Mouse (Mus musculus) hindbrain, embryonic 10.5 days (tissue): ENCODE results near the gene Zfp775. TPM values are rescaled to one million over a fixed set of nuclear protein-coding genes. Genes with fewer than 3 reads are reported as not detected.

Source experiments
- DNase-seq: peaks from one replicate; pipeline ENCODE4 v3.0.0-alpha.2; 2017; ENCODE audit warnings: low spot score
- H3K27ac ChIP-seq: fragments of 300-500 bp; sonication (generic); 2 replicates; pipeline ENCODE4 v1.5.1; 2016; ENCODE audit warnings: mild to moderate bottlenecking, moderate library complexity
- H3K27me3 ChIP-seq: fragments of 300-500 bp; sonication (generic); 2 replicates; pipeline ENCODE4 v1.6.1; 2016; ENCODE audit warnings: mild to moderate bottlenecking; ENCODE audit not compliant: poor library complexity, insufficient read depth, severe bottlenecking
- H3K36me3 ChIP-seq: fragments of 300-500 bp; sonication (generic); 2 replicates; pipeline ENCODE4 v1.6.1; 2016; ENCODE audit warnings: mild to moderate bottlenecking, moderate library complexity
- H3K4me1 ChIP-seq: fragments of 300-500 bp; sonication (generic); replicated peaks from 2 replicates; pipeline ENCODE4 v1.6.1; 2016; ENCODE audit warnings: mild to moderate bottlenecking
- H3K4me3 ChIP-seq: fragments of 300-500 bp; sonication (generic); 2 replicates; pipeline ENCODE4 v1.5.1; 2016; ENCODE audit warnings: mild to moderate bottlenecking, moderate library complexity
- H3K9me3 ChIP-seq: fragments of 300-500 bp; sonication (generic); 2 replicates; pipeline ENCODE4 v1.6.1; 2016; ENCODE audit warnings: mild to moderate bottlenecking, moderate library complexity
- WGBS: fragments of 180-500 bp; shearing (Covaris S2); methylation state at CpG from one replicate; pipeline ENCODE4 v1.1.7; 2016; 5-methylcytosine and 5-hydroxymethylcytosine counted together
- polyA plus RNA-seq: library from polyadenylated mRNA; unstranded; fragments of >200 nt; fragmentation: Nextera tagmentation; extraction: Ambion mirVana; gene quantifications from 2 replicates; pipeline ENCODE4 v1.2.1, GENCODE M21; 2016

The Zfp775 gene
- polyA plus RNA-seq, 1 experiment from 2014 or later: 12.5 TPM

DNA sequence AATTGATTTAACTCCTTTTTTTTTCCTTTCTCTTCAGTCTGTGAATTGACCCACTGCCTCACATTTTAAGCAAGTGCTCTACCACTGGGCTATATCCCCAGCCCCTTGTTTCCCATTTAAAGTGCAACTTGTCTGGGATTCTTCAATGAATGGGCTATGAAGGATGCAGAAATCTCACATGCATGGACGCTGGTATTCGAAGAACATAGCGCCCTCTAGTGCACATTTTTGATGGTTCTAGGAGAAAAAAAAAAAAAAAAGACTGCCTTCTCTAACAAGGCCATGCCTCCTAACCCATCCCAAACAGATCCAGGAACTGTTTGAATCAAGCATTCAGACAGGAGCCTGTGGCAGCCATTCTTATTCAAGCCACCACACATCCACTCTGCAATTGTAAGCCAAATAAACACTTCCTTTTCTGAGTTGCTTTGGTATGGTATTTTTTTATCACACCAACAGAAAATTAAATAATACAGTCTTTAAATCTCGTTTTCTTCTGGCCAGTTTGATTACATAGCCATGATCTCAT lies 41.0 kb downstream of the Zfp775 start:
- 27% methylated on average over 4 of the region's 4 CpGs for WGBS
- H3K4me3 ChIP-seq: no peak overlapping the region
- H3K36me3 ChIP-seq: no peaks in the 10 kb centered on the region
- H3K27me3 ChIP-seq: peaks cover 6% of the 10 kb centered on the region; the same call in 1 of the 2 replicates
- peaks cover 5% of the 10 kb centered on the region; the same call in 1 of the 2 replicates for H3K4me1 ChIP-seq
- DNase-seq: no peak
- H3K9me3 ChIP-seq: no peaks in the 10 kb centered on the region
- H3K27ac ChIP-seq: no peak overlapping the region

DNA sequence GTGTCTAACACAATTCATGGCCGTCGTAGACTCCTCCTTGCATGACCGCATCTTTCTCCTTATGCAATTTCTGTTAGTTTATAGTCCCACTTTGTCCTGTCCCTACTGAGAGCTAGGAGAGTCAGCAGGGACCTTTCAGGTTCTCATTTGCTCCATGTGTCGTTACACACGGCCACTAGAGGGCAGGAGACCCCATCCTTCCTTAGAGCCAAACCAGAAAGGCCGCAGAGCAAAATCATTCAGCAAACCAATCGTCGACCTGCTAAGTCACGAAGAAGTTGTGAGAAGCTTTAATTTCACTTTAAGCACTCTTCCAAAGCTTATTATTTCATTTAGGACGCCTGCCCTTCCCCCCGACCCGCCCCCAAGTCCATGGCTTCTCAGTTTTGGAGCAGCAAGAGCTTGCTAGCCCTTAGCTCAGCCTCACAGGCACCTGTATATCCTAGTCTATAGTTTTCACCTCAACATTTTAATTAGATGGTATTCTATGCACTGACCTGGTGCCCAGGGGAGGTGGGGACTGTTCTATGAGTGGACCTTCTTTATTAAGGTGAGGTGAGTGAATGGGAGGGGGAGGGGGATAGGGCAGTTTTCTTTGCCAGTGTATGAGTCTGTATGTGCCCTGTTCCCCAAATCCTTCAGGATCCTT lies 43.9 kb downstream of the Zfp775 start:
- Histone ChIP-seq H3K4me1 (no peaks in the 10 kb centered on the region), H3K9me3 (no peaks in the 10 kb centered on the region), H3K27ac (no peak overlapping the region), H3K27me3 (peaks cover 6% of the 10 kb centered on the region; the same call in 1 of the 2 replicates), H3K36me3 (no peaks in the 10 kb centered on the region), H3K4me3 (no peak overlapping the region)
- WGBS: 17% methylated on average over 12 of the region's 12 CpGs
- DNase-seq: peak; percentile 70

DNA sequence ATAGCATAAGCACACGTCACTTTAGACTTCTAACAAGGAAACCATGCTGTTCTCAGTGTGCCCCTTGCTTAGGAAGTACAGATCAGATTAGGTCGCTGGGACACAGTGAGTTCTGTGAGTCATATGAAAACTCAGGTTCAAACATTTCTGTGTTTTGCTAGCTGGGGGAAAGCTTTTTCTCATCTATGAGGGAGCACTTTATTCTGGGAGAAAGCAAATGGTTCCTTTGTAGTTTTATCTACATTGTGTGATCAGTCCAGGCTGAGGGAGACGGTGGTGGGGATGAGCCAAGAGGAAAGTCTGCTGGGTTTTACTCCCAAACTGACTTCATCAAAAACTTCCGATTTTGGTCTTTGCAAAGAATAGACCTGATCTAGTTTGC lies 44.4 kb downstream of the Zfp775 start:
- peaks cover 6% of the 10 kb centered on the region; the same call in 1 of the 2 replicates for H3K27me3 ChIP-seq
- no peaks in the 10 kb centered on the region for H3K36me3 ChIP-seq
- H3K4me1 ChIP-seq: no peaks in the 10 kb centered on the region
- H3K27ac ChIP-seq: no peak overlapping the region
- 88% methylated on average over 4 of the region's 4 CpGs for whole genome bisulfite sequencing
- H3K9me3 ChIP-seq: no peaks in the 10 kb centered on the region
- DNase-seq: no peak
- no peak overlapping the region for H3K4me3 ChIP-seq

DNA sequence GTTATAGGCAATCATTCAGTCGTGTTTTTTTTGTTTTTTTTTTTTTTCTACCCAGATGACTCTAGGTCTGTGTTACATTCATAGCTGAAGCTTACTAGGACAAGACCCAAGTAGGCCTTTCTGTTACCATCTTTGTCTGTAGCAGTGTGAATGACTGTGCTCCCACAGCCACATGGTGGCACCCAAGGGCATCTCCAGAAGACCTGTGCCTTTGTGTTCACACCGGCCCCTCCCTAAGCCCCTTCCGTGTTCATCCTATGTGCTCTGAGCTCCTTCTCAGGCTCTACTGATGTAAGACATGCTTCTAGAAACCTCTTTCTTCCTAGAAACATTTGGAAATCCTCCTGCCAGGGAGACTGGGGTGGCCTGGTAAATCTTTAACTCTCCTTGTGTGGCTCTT lies 45.1 kb downstream of the Zfp775 start, which contains the start of gene Gimap8:
TSS of gene Gimap8 (plus strand) at position 240 of the 400 bp plus-strand sequence.
- Histone ChIP-seq H3K4me1 (no peaks in the 10 kb centered on the region), H3K9me3 (no peaks in the 10 kb centered on the region), H3K4me3 (no peak within 1 kb of the TSS), H3K36me3 (no peaks in the 10 kb centered on the region), H3K27me3 (peaks cover 6% of the 10 kb centered on the region; the same call in 1 of the 2 replicates), H3K27ac (0 out of 2 replicates have a peak within 1 kb of the TSS, but pooled peaks have one; percentile 29)
- WGBS: 56% methylated on average over 3 of the region's 3 CpGs
- no peak for DNase-seq

DNA sequence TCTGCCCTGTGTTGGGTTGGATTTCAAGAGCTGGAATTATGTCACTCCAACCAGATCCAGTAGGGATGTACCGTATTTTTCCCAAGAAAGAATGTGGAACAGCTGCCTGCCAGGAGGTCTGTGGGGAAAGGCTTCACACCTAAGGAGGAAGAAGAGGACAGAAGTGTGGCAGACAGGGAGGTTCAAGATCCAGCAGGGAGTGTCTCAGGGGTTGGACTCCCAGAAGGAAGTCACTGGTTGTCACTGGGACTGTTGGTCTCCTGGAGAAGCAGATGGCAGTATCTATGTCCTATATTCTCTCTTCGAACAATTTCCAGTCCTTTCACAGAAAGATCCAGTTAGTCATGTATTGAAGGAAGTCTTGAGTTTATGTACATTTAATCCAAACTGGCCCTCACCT lies 45.7 kb downstream of the Zfp775 start:
- Histone ChIP-seq H3K9me3 (no peaks in the 10 kb centered on the region), H3K4me3 (no peak overlapping the region), H3K36me3 (no peaks in the 10 kb centered on the region), H3K4me1 (no peaks in the 10 kb centered on the region), H3K27ac (0 out of 2 replicates have a peak overlapping the region, but pooled peaks have one; percentile 29), H3K27me3 (peaks cover 6% of the 10 kb centered on the region; the same call in 1 of the 2 replicates)
- no peak for DNase-seq
- WGBS: 93% methylated on average over 2 of the region's 2 CpGs

DNA sequence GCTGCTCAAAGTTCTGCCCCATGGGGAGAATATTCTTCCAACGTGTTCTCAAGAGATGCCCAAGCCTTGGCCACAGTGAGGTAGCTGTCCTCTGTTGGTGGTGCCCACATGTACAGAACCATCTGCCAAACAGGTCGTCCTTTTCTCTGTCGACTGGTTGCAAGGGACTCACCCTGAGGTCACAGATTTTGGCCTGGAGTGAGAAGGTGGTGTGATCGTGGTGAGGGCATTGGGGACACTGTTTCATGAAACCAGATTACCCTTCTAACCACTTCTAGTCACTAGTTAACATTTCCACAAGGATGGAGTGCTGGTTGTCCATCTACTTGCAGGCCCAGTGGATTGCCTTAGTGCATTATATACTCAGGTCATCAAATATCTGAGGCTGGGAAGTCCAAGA lies 46.9 kb downstream of the Zfp775 start:
- no peak overlapping the region for H3K27ac ChIP-seq
- DNase-seq: no peak
- no peaks in the 10 kb centered on the region for H3K36me3 ChIP-seq
- no peaks in the 10 kb centered on the region for H3K4me1 ChIP-seq
- peaks cover 6% of the 10 kb centered on the region; the same call in 1 of the 2 replicates for H3K27me3 ChIP-seq
- H3K4me3 ChIP-seq: no peak overlapping the region
- 83% methylated on average over 4 of the region's 4 CpGs for WGBS
- H3K9me3 ChIP-seq: no peaks in the 10 kb centered on the region

DNA sequence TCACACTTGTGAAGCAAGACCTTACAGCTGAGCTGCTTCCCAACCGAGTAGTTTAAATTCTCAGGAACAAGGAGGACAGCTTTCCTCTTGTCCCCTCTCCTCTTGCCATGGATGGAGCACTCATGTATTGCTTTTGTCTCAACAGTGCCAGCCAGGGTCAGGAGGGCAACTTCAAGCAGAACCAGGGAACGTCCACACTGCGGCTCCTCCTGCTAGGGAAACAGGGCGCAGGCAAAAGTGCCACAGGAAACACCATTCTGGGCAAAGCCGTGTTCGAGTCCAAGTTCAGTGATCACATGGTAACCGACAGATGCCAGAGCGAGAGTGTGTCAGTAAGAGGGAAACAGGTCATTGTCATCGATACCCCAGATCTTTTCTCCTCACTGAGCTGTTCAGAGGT lies 48.2 kb downstream of the Zfp775 start:
- WGBS: 88% methylated on average over 9 of the region's 9 CpGs
- no peaks in the 10 kb centered on the region for H3K9me3 ChIP-seq
- peaks cover 3% of the 10 kb centered on the region; the same call in 1 of the 2 replicates for H3K27me3 ChIP-seq
- H3K27ac ChIP-seq: no peak overlapping the region
- DNase-seq: no peak
- no peaks in the 10 kb centered on the region for H3K36me3 ChIP-seq
- no peak overlapping the region for H3K4me3 ChIP-seq
- no peaks in the 10 kb centered on the region for H3K4me1 ChIP-seq

DNA sequence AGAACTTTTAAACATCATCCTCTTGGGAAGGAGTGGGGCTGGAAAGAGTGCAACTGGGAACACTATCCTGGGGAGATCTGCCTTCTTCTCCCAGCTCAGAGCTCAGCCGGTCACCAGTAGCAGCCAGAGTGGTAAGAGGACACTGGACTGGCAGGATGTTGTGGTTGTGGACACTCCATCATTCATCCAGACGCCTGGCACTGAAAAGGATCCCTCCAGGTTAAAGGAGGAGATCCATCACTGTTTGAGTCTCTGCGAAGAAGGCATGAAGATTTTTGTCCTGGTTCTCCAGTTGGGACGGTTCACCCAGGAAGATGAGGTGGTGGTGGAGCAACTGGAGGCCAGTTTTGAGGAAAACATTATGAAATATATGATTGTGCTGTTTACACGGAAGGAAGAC lies 56.9 kb downstream of the Zfp775 start:
- DNase-seq: no peak

DNA sequence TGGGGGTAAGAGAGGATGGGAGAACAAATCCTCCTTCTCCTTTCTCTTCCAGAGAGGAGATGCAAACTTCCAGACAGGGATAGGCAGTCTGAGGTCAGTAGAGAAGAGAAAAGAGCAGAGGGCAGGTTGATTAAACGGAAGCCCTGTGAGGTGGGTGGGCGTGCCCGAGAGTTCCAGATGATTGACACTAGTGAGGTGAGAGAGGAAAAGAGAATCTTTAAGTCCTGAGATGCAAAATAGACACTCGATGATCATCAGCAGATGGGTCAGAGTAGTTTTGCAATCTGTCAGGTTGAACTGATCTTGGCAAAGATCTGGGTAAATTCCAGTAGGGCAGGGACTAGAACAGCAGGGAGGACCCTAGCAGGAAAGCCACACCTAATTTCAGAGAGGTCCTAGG lies 62.9 kb downstream of the Zfp775 start:
- no peak for DNase-seq
- H3K27ac ChIP-seq: no peak overlapping the region
- 76% methylated on average over 4 of the region's 4 CpGs for whole genome bisulfite sequencing
- no peaks in the 10 kb centered on the region for H3K36me3 ChIP-seq
- no peaks in the 10 kb centered on the region for H3K4me1 ChIP-seq
- H3K27me3 ChIP-seq: no peaks in the 10 kb centered on the region
- no peak overlapping the region for H3K4me3 ChIP-seq
- H3K9me3 ChIP-seq: no peaks in the 10 kb centered on the region

More for the DNA sequence above, 56.9 kb downstream of the Zfp775 start:
- Histone ChIP-seq H3K4me1 (no peaks in the 10 kb centered on the region), H3K9me3 (no peaks in the 10 kb centered on the region), H3K27me3 (no peaks in the 10 kb centered on the region), H3K4me3 (no peak overlapping the region), H3K36me3 (no peaks in the 10 kb centered on the region), H3K27ac (no peak overlapping the region)
- WGBS: 80% methylated on average over 5 of the region's 5 CpGs

DNA sequence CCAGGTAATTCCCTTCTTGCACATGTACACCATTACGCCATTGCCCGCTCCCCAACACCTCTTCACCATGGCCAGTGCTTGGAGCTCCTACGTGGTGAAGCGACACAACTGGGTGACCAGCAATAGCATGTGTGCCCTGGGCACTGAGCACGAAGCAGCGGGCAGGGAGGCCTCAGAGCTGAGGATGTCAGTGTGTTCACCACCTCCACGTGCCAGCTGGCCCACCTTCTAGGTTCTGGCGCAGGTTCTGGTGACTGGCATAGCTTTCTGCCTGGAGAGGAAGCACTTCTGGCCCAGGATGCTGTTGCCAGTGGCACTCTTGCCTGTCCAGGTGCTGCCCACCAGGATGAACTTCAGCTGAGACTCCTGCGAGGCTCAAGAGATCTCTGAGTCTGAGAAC lies 63.6 kb downstream of the Zfp775 start:
- Histone ChIP-seq H3K27ac (no peak overlapping the region), H3K36me3 (no peaks in the 10 kb centered on the region), H3K27me3 (no peaks in the 10 kb centered on the region), H3K4me1 (no peaks in the 10 kb centered on the region), H3K4me3 (no peak overlapping the region), H3K9me3 (no peaks in the 10 kb centered on the region)
- DNase-seq: no peak
- WGBS: 89% methylated on average over 9 of the region's 9 CpGs

DNA sequence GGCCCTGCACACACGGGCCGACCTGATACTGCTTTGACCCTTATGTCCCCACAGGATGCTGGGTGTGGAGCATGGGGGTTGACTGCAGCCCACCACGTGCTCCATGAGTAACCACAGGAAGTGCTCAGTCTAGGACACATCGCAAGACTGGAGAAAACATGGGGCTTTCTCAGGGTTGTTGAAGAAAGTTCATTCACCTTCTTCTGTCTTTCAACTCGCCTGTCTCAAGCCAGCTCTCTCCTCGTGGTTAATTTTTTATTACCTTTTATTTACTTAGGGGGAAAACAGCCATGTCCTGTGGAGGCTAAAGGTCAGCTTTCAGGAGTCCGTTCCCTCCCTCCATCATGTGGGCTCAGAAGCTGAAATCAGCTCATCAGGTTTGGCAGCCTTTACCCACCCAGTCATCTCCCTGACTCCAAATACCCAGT lies 64.3 kb downstream of the Zfp775 start:
- no peaks in the 10 kb centered on the region for H3K27me3 ChIP-seq
- no peak overlapping the region for H3K4me3 ChIP-seq
- no peak overlapping the region for H3K27ac ChIP-seq
- WGBS: 61% methylated on average over 7 of the region's 7 CpGs
- H3K9me3 ChIP-seq: no peaks in the 10 kb centered on the region
- DNase-seq: no peak
- H3K4me1 ChIP-seq: no peaks in the 10 kb centered on the region
- H3K36me3 ChIP-seq: no peaks in the 10 kb centered on the region

DNA sequence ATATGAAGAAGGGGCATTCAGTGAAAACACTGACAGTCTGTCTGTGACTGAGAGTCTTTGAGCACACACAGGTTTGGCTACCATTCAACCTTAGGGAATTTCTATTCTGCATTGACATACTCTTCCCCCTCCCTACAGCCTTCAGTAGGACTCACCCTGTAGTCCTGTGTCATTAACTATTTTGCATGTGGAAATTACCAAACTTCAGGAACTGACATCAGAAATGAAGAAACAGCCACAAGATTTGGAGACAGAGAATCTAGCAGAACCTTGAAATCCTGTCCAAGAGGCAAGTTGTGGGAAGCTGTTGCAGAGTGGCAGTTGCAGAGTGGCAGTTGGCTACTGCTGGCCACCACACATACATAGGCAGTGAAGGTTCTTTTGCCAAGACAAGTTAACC lies 66.2 kb downstream of the Zfp775 start:
- Histone ChIP-seq H3K4me1 (no peaks in the 10 kb centered on the region), H3K36me3 (no peaks in the 10 kb centered on the region), H3K27ac (no peak overlapping the region), H3K27me3 (no peaks in the 10 kb centered on the region), H3K4me3 (no peak overlapping the region), H3K9me3 (no peaks in the 10 kb centered on the region)
- DNase-seq: no peak

DNA sequence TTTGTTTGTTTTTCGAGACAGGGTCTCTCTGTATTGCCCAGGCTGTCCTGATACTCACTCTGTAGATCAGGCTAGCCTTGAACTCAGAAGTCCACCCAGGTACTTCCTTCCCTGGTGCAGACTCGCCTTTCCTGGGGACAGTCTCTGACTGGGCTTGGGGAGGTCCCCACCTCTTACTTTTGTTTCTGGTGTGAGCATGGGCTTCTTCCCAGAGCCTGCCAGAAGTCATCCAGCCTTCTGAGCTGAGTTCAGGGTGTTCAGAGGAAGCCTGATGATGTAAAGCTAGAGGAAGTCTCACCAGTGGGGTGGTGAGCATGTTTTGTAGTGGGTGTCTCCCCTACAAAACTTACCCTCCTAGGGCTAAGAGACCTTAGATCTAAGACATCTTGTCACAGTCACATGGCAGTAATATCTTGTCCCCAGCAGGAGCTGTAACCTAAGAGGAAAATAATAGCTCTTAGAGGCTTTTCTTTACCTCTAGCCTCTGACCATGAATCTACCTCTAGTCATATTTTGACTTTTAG lies 67.6 kb downstream of the Zfp775 start:
- no peak for DNase-seq
- no peaks in the 10 kb centered on the region for H3K36me3 ChIP-seq
- no peaks in the 10 kb centered on the region for H3K27me3 ChIP-seq
- WGBS: 65% methylated on average over 2 of the region's 2 CpGs
- H3K4me3 ChIP-seq: no peak overlapping the region
- H3K27ac ChIP-seq: no peak overlapping the region
- no peaks in the 10 kb centered on the region for H3K4me1 ChIP-seq
- H3K9me3 ChIP-seq: no peaks in the 10 kb centered on the region
